Mouse (Mus musculus) hindbrain, embryonic 16.5 days (tissue): Measurements from ENCODE around the gene Trmt10a. TPM values are rescaled to one million over a fixed set of nuclear protein-coding genes. Genes with fewer than 3 reads are reported as not detected.

Experiments used
- ATAC-seq: fragments of 200-750 bp; cut with Nextera tagmentation; 2 replicates; pipeline ENCODE4 v1.8.0; 2017; ENCODE audit warnings: moderate TSS enrichment, moderate library complexity
- H3K27ac ChIP-seq: fragments of 300-500 bp; sonication (generic); 2 replicates; pipeline ENCODE4 v1.5.1; 2014; ENCODE audit warnings: low read depth, mild to moderate bottlenecking, control low read depth, low read length, moderate library complexity
- H3K27me3 ChIP-seq: fragments of 300-500 bp; sonication (generic); replicated peaks from 2 replicates; pipeline ENCODE4 v1.6.1; 2014; ENCODE audit warnings: low read length; ENCODE audit not compliant: control insufficient read depth, insufficient read depth
- H3K36me3 ChIP-seq: fragments of 300-500 bp; sonication (generic); 2 replicates; pipeline ENCODE4 v1.6.1; 2014; ENCODE audit warnings: mild to moderate bottlenecking, low read length, moderate library complexity, mixed read lengths; ENCODE audit not compliant: control insufficient read depth, insufficient read depth
- H3K4me1 ChIP-seq: fragments of 300-500 bp; sonication (generic); 2 replicates; pipeline ENCODE4 v1.6.1; 2014; ENCODE audit warnings: low read depth, low read length; ENCODE audit not compliant: control insufficient read depth, insufficient read depth
- H3K4me2 ChIP-seq: fragments of 300-500 bp; sonication (generic); 2 replicates; pipeline ENCODE4 v1.6.1; 2014; ENCODE audit warnings: mild to moderate bottlenecking, low read length, control low read depth, moderate library complexity
- H3K4me3 ChIP-seq: fragments of 300-500 bp; sonication (generic); 2 replicates; pipeline ENCODE4 v1.5.1; 2014; ENCODE audit warnings: mild to moderate bottlenecking, low read length, control low read depth, moderate library complexity
- H3K9ac ChIP-seq: fragments of 300-500 bp; sonication (generic); 2 replicates; pipeline ENCODE4 v1.6.1; 2014; ENCODE audit warnings: low read depth, mild to moderate bottlenecking, control low read depth, low read length, moderate library complexity
- H3K9me3 ChIP-seq: fragments of 300-500 bp; sonication (generic); 2 replicates; pipeline ENCODE4 v1.6.1; 2014; ENCODE audit warnings: mild to moderate bottlenecking, low read length, moderate library complexity; ENCODE audit not compliant: control insufficient read depth
- WGBS: fragments of 180-500 bp; shearing (Covaris S2); extraction: QIAGEN DNeasy Blood & Tissue Kit; methylation state at CpG from one replicate; pipeline ENCODE4 v1.1.7; 2014; 5-methylcytosine and 5-hydroxymethylcytosine counted together
- polyA plus RNA-seq: library from polyadenylated mRNA; unstranded; fragments of >200 nt; fragmentation: Nextera tagmentation; extraction: Ambion mirVana; gene quantifications from 2 replicates; pipeline ENCODE4 v1.2.1, GENCODE M21; 2015

Gene Trmt10a
- polyA plus RNA-seq, 1 experiment from 2014 or later = 6.4 TPM

GRCm38 (mm10) chr3:138198722-138199068, 55.4 kb downstream of the Trmt10a start:
- no peaks in the 10 kb centered on the region for H3K27me3 ChIP-seq
- peak overlapping the region; percentile 39; the same call in 1 of the 2 replicates for H3K9ac ChIP-seq
- H3K27ac ChIP-seq = no peak overlapping the region
- no peaks in the 10 kb centered on the region for H3K4me1 ChIP-seq
- WGBS = 62% methylated on average over 7 of the region's 7 CpGs
- no peak overlapping the region; the same call in 1 of the 2 replicates for H3K4me3 ChIP-seq
- H3K4me2 ChIP-seq = peak overlapping the region; percentile 49
- peak; percentile 22; the same call in 1 of the 2 replicates for ATAC-seq
- no peaks in the 10 kb centered on the region for H3K36me3 ChIP-seq
- no peaks in the 10 kb centered on the region for H3K9me3 ChIP-seq

GRCm38 (mm10) chr3:138208821-138209220, 65.6 kb downstream of the Trmt10a start:
- H3K36me3 ChIP-seq = no peaks in the 10 kb centered on the region
- no peak overlapping the region for H3K4me3 ChIP-seq
- no peak for ATAC-seq
- no peaks in the 10 kb centered on the region for H3K4me1 ChIP-seq
- WGBS = 96% methylated on average over 3 of the region's 3 CpGs
- H3K27me3 ChIP-seq = no peaks in the 10 kb centered on the region
- H3K4me2 ChIP-seq = no peak overlapping the region
- no peak overlapping the region for H3K27ac ChIP-seq
- no peak overlapping the region for H3K9ac ChIP-seq
- no peaks in the 10 kb centered on the region for H3K9me3 ChIP-seq

Other genes starting within 250 kb of the Trmt10a start
- gene Lamtor3, start 224.9 kb upstream of the Trmt10a start, polyA plus RNA-seq = 132 and 135 TPM in 2 replicates
- 3.0 and 3.1 TPM in 2 replicates for gene Dapp1, start 161.9 kb upstream of the Trmt10a start, polyA plus RNA-seq
- 0.06 and 0.40 TPM in 2 replicates for gene 1110002E22Rik, start 78.4 kb upstream of the Trmt10a start, polyA plus RNA-seq
- 0.10 and 0.20 TPM in 2 replicates for gene Gm5105, start 76.1 kb upstream of the Trmt10a start, polyA plus RNA-seq
- 8.4 and 8.5 TPM in 2 replicates for gene Mttp, start 1.5 kb downstream of the Trmt10a start, polyA plus RNA-seq
- not detected in 2 replicates for gene 4930579F01Rik, start 50.4 kb downstream of the Trmt10a start, polyA plus RNA-seq
- gene Adh7, start 74.3 kb downstream of the Trmt10a start, polyA plus RNA-seq = 0.91 and 0.96 TPM in 2 replicates
- 1.4 and 1.7 TPM in 2 replicates for gene Adh1, start 117.5 kb downstream of the Trmt10a start, polyA plus RNA-seq
- gene Adh6a, start 169.8 kb downstream of the Trmt10a start, polyA plus RNA-seq = not detected in 2 replicates
- 0.17 TPM in 1 of 2 replicates, not detected in the other for gene Adh6b, start 198.3 kb downstream of the Trmt10a start, polyA plus RNA-seq